Mouse (Mus musculus) urinary bladder, adult 2 months (tissue): ENCODE data around the gene Wnk2. TPM values are rescaled to one million over a fixed set of nuclear protein-coding genes. Genes with fewer than 3 reads are reported as not detected.

ENCODE experiments used
- polyA plus RNA-seq: library from polyadenylated mRNA; depleted of rRNA; stranded (reverse); fragments of >200 nt; gene quantifications from 2 replicates; pipeline ENCODE4 v1.2.3, GENCODE M21; 2012; rRNA removed

Gene Wnk2
- polyA plus RNA-seq, 1 experiment = 14.9 TPM

Other genes with a start within 250 kb of the Wnk2 start
- gene Fam120a, start 180.0 kb downstream of the Wnk2 start, polyA plus RNA-seq = 80.1 and 101 TPM in 2 replicates
- gene Ninj1, start 39.5 kb upstream of the Wnk2 start, polyA plus RNA-seq = 115 and 126 TPM in 2 replicates
- 68.5 and 87.0 TPM in 2 replicates for gene Card19, start 68.0 kb upstream of the Wnk2 start, polyA plus RNA-seq
- gene Susd3, start 100.7 kb upstream of the Wnk2 start, polyA plus RNA-seq = 2.6 and 2.8 TPM in 2 replicates
- 6.2 and 7.2 TPM in 2 replicates for gene Fgd3, start 172.3 kb upstream of the Wnk2 start, polyA plus RNA-seq
- gene Bicd2, start 193.6 kb upstream of the Wnk2 start, polyA plus RNA-seq = 41.8 and 47.8 TPM in 2 replicates